ENCODE assay signal across 18 mouse cellular contexts in genomic region chr1:92394279-92394678, GRCm38 (mm10).
DNase-seq lines count a peak whose midpoint lies in the region; ATAC-seq lines count a peak whose summit lies in the region.
"Had no signal": no experiment of that assay in that cellular context is flagged by ENCODE, and none has a peak within 500 bp of the region (broad histone marks: within the 10 kb centered on the region; RNA-seq: fewer than 3 reads in every experiment).

No protein-coding gene starts in this region.

- H3K9me3 ChIP-seq in heart, embryonic 11.5 days (replicated peaks; ENCODE audit: control insufficient read depth, low read length), result no peaks in the 10 kb centered on the region
- H3K9me3 ChIP-seq: embryonic facial prominence, embryonic 10.5 days; forebrain, embryonic 13.5 days; heart, embryonic 12.5 days; hindbrain, embryonic 15.5 days had no signal

- 63% methylated on average over 3 of the region's 3 CpGs for WGBS in heart, embryonic 11.5 days (ENCODE audit: insufficient replicate concordance)

- peaks cover 11% of the 10 kb centered on the region; the same call in 1 of the 2 replicates for H3K4me1 ChIP-seq in heart, embryonic 11.5 days (ENCODE audit: control insufficient read depth, insufficient read depth, low read length)

- no peaks in the 10 kb centered on the region; the same call in 1 of the 2 replicates for H3K27me3 ChIP-seq in heart, embryonic 11.5 days (ENCODE audit: control insufficient read depth, insufficient read depth, low read length)
- H3K27me3 ChIP-seq: forebrain, embryonic 13.5 days; heart, embryonic 12.5 days; hindbrain, embryonic 15.5 days had no signal

- peak; percentile 88 for DNase-seq in heart, adult 11 months
- peak; percentile 28 for DNase-seq in 416B (ENCODE audit: low read depth)
- DNase-seq in spleen, postnatal 4 days (ENCODE audit: low spot score in 2 of 2), result no peak
- no peak for DNase-seq in heart, adult 18-20 months
- DNase-seq: adrenal gland, postnatal 14 days; cerebellum, adult 18-20 months; cerebellum, adult 9-11 months; cerebellum, postnatal 36 days; gastrocnemius, adult 2 months; gastrocnemius, postnatal 25 days; heart, adult 2 months had no signal

- no peak overlapping the region for H3K9ac ChIP-seq in heart, embryonic 11.5 days (ENCODE audit: low read depth, low read length)
- H3K9ac ChIP-seq: forebrain, embryonic 13.5 days; heart, embryonic 12.5 days; hindbrain, embryonic 15.5 days had no signal

- no peaks in the 10 kb centered on the region for H3K36me3 ChIP-seq in heart, embryonic 11.5 days (ENCODE audit: control insufficient read depth, insufficient read depth, low read length)
- H3K36me3 ChIP-seq: embryonic facial prominence, embryonic 10.5 days; heart, embryonic 12.5 days; hindbrain, embryonic 15.5 days had no signal

- H3K4me2 ChIP-seq in heart, embryonic 11.5 days, result no peak overlapping the region
- H3K4me2 ChIP-seq: forebrain, embryonic 13.5 days; heart, embryonic 12.5 days; hindbrain, embryonic 15.5 days had no signal

- H3K27ac ChIP-seq in heart, embryonic 11.5 days (ENCODE audit: low read depth, low read length), result no peak overlapping the region
- H3K27ac ChIP-seq: embryonic facial prominence, embryonic 10.5 days; forebrain, embryonic 13.5 days; gastrocnemius, adult 2 months; heart, adult 2 months; hindbrain, embryonic 15.5 days had no signal

- no peak for ATAC-seq in heart, embryonic 11.5 days (replicated peaks; ENCODE audit: insufficient number of reproducible peaks, low FRiP score, low TSS enrichment)
- peak; percentile 30 to 68; a peak in 3 of 4 replicates for ATAC-seq in hematopoietic stem cell, adult 5-6 weeks (replicated peaks in 1 of 2; ENCODE audit: insufficient read depth in 1 of 2, low FRiP score in 2 of 2, low TSS enrichment in 1 of 2, low read depth in 1 of 2, poor library complexity in 2 of 2, severe bottlenecking in 2 of 2)
- peak; percentile 79 for ATAC-seq in megakaryocyte progenitor cell, adult 5-6 weeks (replicated peaks; ENCODE audit: poor library complexity)
- ATAC-seq: forebrain, embryonic 13.5 days had no signal

- no peak overlapping the region for H3K4me3 ChIP-seq in heart, embryonic 11.5 days (ENCODE audit: low read depth, low read length)
- H3K4me3 ChIP-seq: embryonic facial prominence, embryonic 10.5 days; forebrain, embryonic 13.5 days; gastrocnemius, adult 2 months; heart, adult 2 months; heart, embryonic 12.5 days; hindbrain, embryonic 15.5 days had no signal

Comparison
In these comparisons a context has a peak if more than half of its experiments do, and no peak if none do; other contexts are left out.
1. DNase-seq: peak in heart, adult 11 months (single experiment) and 416B (single experiment); none in spleen, postnatal 4 days (0 of 2) and heart, adult 18-20 months (0 of 2).